In genomic region chr11:32601528-32602323, GRCm38 (mm10) we compare ENCODE assay signal across 8 mouse cellular contexts. TPM values are rescaled to one million over a fixed set of nuclear protein-coding genes. Genes with fewer than 3 reads are reported as not detected.
DNase-seq lines count a peak whose midpoint lies in the region; ATAC-seq and TF ChIP-seq lines count a peak whose summit lies in the region.

No protein-coding gene starts in this region.

- peak; percentile 20; the same call in 1 of the 2 replicates for ATAC-seq in forebrain, postnatal 0 days
- no peak for ATAC-seq in forebrain, embryonic 15.5 days (replicated peaks)
- ATAC-seq in embryonic facial prominence, embryonic 15.5 days (ENCODE audit: insufficient number of reproducible peaks, low FRiP score, low TSS enrichment, low read depth): peak; percentile 31; the same call in 1 of the 2 replicates
- peak; percentile 84 for ATAC-seq in kidney, embryonic 15.5 days (replicated peaks; ENCODE audit: low FRiP score)

- DNase-seq in forebrain, postnatal 0 days: no peak
- peak; percentile 59 to 69 for DNase-seq in lung, postnatal 4 days
- DNase-seq in adrenal gland, adult 2 months: no peak
- no peak for DNase-seq in urinary bladder, postnatal 25 days (ENCODE audit: low spot score)
- no peak for DNase-seq in gastrocnemius, adult 18-20 months (ENCODE audit: low spot score)

- no peaks in the 10 kb centered on the region for H3K9me3 ChIP-seq in forebrain, postnatal 0 days (ENCODE audit: low read length)
- H3K9me3 ChIP-seq in forebrain, embryonic 15.5 days: no peaks in the 10 kb centered on the region
- H3K9me3 ChIP-seq in embryonic facial prominence, embryonic 15.5 days (replicated peaks): no peaks in the 10 kb centered on the region
- no peaks in the 10 kb centered on the region for H3K9me3 ChIP-seq in kidney, embryonic 15.5 days (replicated peaks)

- no peaks in the 10 kb centered on the region; the same call in 1 of the 2 replicates for H3K36me3 ChIP-seq in forebrain, postnatal 0 days (ENCODE audit: insufficient read depth)
- no peaks in the 10 kb centered on the region for H3K36me3 ChIP-seq in forebrain, embryonic 15.5 days
- H3K36me3 ChIP-seq in embryonic facial prominence, embryonic 15.5 days: no peaks in the 10 kb centered on the region
- H3K36me3 ChIP-seq in kidney, embryonic 15.5 days: 0 out of 2 replicates have a peak, but pooled peaks cover 4% of the 10 kb centered on the region

- 52% methylated on average over 12 of the region's 12 CpGs for WGBS in forebrain, postnatal 0 days
- WGBS in forebrain, embryonic 15.5 days: 48% methylated on average over 12 of the region's 12 CpGs
- WGBS in embryonic facial prominence, embryonic 15.5 days: 46% methylated on average over 12 of the region's 12 CpGs
- WGBS in kidney, embryonic 15.5 days: 43% methylated on average over 12 of the region's 12 CpGs

- no peaks in the 10 kb centered on the region for H3K4me1 ChIP-seq in forebrain, postnatal 0 days (ENCODE audit: insufficient read depth)
- peaks cover 10% of the 10 kb centered on the region for H3K4me1 ChIP-seq in forebrain, embryonic 15.5 days
- H3K4me1 ChIP-seq in embryonic facial prominence, embryonic 15.5 days: peaks cover 28% of the 10 kb centered on the region
- H3K4me1 ChIP-seq in kidney, embryonic 15.5 days: peaks cover 26% of the 10 kb centered on the region

- no peak for TF ChIP-seq CTCF in forebrain, postnatal 0 days (IDR thresholded peaks at IDR 0.05; ENCODE audit: low read depth)

- H3K27ac ChIP-seq in forebrain, postnatal 0 days (ENCODE audit: low read depth, low read length): no peak overlapping the region
- no peak overlapping the region for H3K27ac ChIP-seq in forebrain, embryonic 15.5 days (replicated peaks)
- no peak overlapping the region for H3K27ac ChIP-seq in embryonic facial prominence, embryonic 15.5 days (replicated peaks)
- H3K27ac ChIP-seq in kidney, embryonic 15.5 days: 0 out of 2 replicates have a peak overlapping the region, but pooled peaks have one; percentile 9

- no peak overlapping the region for H3K9ac ChIP-seq in forebrain, postnatal 0 days
- no peak overlapping the region for H3K9ac ChIP-seq in forebrain, embryonic 15.5 days (replicated peaks)
- H3K9ac ChIP-seq in embryonic facial prominence, embryonic 15.5 days: no peak overlapping the region
- H3K9ac ChIP-seq in kidney, embryonic 15.5 days: peak overlapping the region; percentile 7; the same call in 1 of the 2 replicates

- no peak overlapping the region for H3K4me3 ChIP-seq in forebrain, postnatal 0 days (ENCODE audit: low read depth, low read length)
- H3K4me3 ChIP-seq in forebrain, embryonic 15.5 days: no peak overlapping the region
- H3K4me3 ChIP-seq in embryonic facial prominence, embryonic 15.5 days (replicated peaks): no peak overlapping the region
- no peak overlapping the region for H3K4me3 ChIP-seq in kidney, embryonic 15.5 days (replicated peaks)

- H3K27me3 ChIP-seq in forebrain, postnatal 0 days (ENCODE audit: insufficient read depth, low read length): no peaks in the 10 kb centered on the region
- H3K27me3 ChIP-seq in forebrain, embryonic 15.5 days: no peaks in the 10 kb centered on the region
- H3K27me3 ChIP-seq in embryonic facial prominence, embryonic 15.5 days: no peaks in the 10 kb centered on the region
- H3K27me3 ChIP-seq in kidney, embryonic 15.5 days: no peaks in the 10 kb centered on the region

- H3K4me2 ChIP-seq in forebrain, postnatal 0 days (ENCODE audit: low read depth): no peak overlapping the region
- no peak overlapping the region for H3K4me2 ChIP-seq in forebrain, embryonic 15.5 days (replicated peaks)
- no peak overlapping the region for H3K4me2 ChIP-seq in embryonic facial prominence, embryonic 15.5 days (replicated peaks)
- H3K4me2 ChIP-seq in kidney, embryonic 15.5 days: 0 out of 2 replicates have a peak overlapping the region, but pooled peaks have one; percentile 13

RNA-seq across cellular contexts. Expression of gene Fbxw11, which starts 40.8 kb away (rescaled TPM):
- 147 and 161 TPM in 2 replicates for total RNA-seq in forebrain, postnatal 0 days (2014; rRNA removed)
- 85.9 and 110 TPM in 2 replicates for polyA plus RNA-seq in forebrain, postnatal 0 days (2015; fragmentation: Nextera tagmentation; extraction: Ambion mirVana)
- 125 and 127 TPM in 2 replicates for polyA plus RNA-seq in forebrain, embryonic 15.5 days (2015; fragmentation: Nextera tagmentation; extraction: Ambion mirVana)
- 65.1 and 65.7 TPM in 2 replicates for polyA plus RNA-seq in embryonic facial prominence, embryonic 15.5 days (2015; fragmentation: Nextera tagmentation; extraction: Ambion mirVana)
- 85.7 and 88.6 TPM in 2 replicates for polyA plus RNA-seq in kidney, embryonic 15.5 days (2015; fragmentation: Nextera tagmentation; extraction: Ambion mirVana)
- 10 to 100 TPM; 85.2 to 98.2 TPM for total RNA-seq in adrenal gland, adult 2 months (2021)
- polyA plus RNA-seq in adrenal gland, adult 2 months (2012; rRNA removed): 45.9 and 57.8 TPM in 2 replicates
- total RNA-seq in gastrocnemius, adult 18-20 months (2021): 10 to 100 TPM; 55.5 to 66.3 TPM

Comparison
In these comparisons a context has a peak if more than half of its experiments do, and no peak if none do; other contexts are left out.
1. DNase-seq: peak in lung, postnatal 4 days (2 of 2); none in forebrain, postnatal 0 days (single experiment), adrenal gland, adult 2 months (single experiment), urinary bladder, postnatal 25 days (single experiment) and gastrocnemius, adult 18-20 months (single experiment).